Mouse (Mus musculus): ENCODE measurements around the gene Dnajc28.

DNA sequence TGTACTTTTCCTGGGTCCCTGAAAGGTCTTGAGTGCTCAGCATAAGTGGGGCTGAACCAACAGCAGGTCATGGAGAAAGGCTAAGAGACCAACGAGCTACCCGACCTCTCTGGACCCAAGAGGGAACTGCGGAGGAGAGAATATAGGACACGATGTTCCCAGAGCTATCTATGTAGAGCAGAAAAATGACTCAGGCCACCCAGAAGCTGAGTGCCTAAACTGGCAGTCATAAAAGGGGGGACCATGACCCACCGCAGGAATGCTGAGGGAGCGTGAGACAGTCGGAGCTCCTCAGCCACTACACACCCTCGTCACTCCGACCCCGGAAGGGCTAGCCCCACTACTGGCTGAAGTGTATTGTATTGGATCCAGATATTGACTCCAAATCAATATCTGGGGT lies 49.9 kb downstream of the Dnajc28 start:
- TF ChIP-seq POLR2A (IDR thresholded peaks at IDR 0.05; ENCODE audit: borderline replicate concordance, extremely low read depth, insufficient read depth, insufficient read length, poor library complexity, severe bottlenecking) = no peak
- no peak for TF ChIP-seq CTCF (IDR thresholded peaks at IDR 0.05; ENCODE audit: borderline replicate concordance, extremely low read depth, insufficient read depth, insufficient read length)
